Mouse (Mus musculus): ENCODE measurements around the gene Cdc20b. TPM values are rescaled to one million over a fixed set of nuclear protein-coding genes. Genes with fewer than 3 reads are reported as not detected.

Gene Cdc20b
- polyA plus RNA-seq, 1 experiment = not detected

- Histone ChIP-seq H3K4me3 (ENCODE audit: insufficient read depth, low read depth, low read length) (no peak overlapping the region), H3K27ac (replicated peaks; ENCODE audit: low read depth, low read length) (no peak overlapping the region), H3K4me1 (ENCODE audit: control insufficient read depth, insufficient read depth, insufficient read length, low read length) (no peaks in the 10 kb centered on the region)
These were observed 66.9 kb downstream of the Cdc20b start for GRCm38 (mm10) chr13:113101804-113102203.

DNA sequence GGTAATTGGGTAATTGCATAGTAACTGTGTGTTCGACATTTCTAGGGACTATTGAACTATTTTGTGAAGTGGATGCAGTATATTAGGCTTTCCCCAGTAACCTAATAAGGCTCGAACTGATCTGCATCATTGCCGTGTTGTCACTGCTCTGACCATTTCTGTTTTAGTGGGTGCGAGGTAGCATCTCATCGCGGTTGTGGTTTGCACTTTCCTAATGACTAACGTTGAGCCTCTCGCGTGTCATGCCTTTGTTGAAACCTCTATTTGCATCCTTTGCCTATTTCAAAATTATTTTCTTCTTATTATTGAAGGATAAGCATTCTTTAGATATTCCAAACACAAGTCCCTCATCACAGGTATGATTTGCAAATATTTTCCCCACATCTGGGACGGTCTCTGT is 69.8 kb downstream of the Cdc20b start:
- H3K4me3 ChIP-seq (ENCODE audit: insufficient read depth, low read depth, low read length) = no peak overlapping the region
- H3K4me1 ChIP-seq (ENCODE audit: control insufficient read depth, insufficient read depth, insufficient read length, low read length) = no peaks in the 10 kb centered on the region
- H3K27ac ChIP-seq (replicated peaks; ENCODE audit: low read depth, low read length) = no peak overlapping the region

DNA sequence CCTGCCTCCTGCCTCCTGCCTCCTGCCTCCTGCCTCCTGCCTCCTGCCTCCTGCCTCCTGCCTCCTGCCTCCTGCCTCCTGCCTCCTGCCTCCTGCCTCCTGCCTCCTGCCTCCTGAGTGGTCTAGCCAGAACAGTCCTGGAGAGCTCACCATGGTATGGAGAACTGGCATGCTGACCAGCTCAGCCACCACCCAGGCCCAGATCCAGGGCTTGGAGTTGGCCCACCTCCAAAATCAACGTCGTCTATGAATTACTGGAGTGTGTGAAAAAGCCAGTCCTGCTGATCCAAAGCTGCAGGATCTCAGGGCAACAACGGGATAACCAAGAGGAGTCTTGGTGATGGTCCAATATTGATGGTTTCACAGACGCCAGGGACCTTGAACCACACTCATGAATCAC is 84.1 kb downstream of the Cdc20b start:
- Histone ChIP-seq H3K4me1 (ENCODE audit: control insufficient read depth, insufficient read depth, insufficient read length, low read length) (no peaks in the 10 kb centered on the region), H3K4me3 (ENCODE audit: insufficient read depth, low read depth, low read length) (no peak overlapping the region), H3K27ac (replicated peaks; ENCODE audit: low read depth, low read length) (no peak overlapping the region)

- Histone ChIP-seq H3K4me1 (ENCODE audit: control insufficient read depth, insufficient read depth, insufficient read length, low read length) (no peaks in the 10 kb centered on the region), H3K27ac (replicated peaks; ENCODE audit: low read depth, low read length) (no peak overlapping the region), H3K4me3 (ENCODE audit: insufficient read depth, low read depth, low read length) (no peak overlapping the region)
These were observed 85.7 kb downstream of the Cdc20b start for GRCm38 (mm10) chr13:113120324-113121237.

GRCm38 (mm10) chr13:113121326-113121725 is 86.4 kb downstream of the Cdc20b start:
- Histone ChIP-seq H3K4me1 (ENCODE audit: control insufficient read depth, insufficient read depth, insufficient read length, low read length) (no peaks in the 10 kb centered on the region), H3K27ac (replicated peaks; ENCODE audit: low read depth, low read length) (no peak overlapping the region), H3K4me3 (ENCODE audit: insufficient read depth, low read depth, low read length) (no peak overlapping the region)

DNA sequence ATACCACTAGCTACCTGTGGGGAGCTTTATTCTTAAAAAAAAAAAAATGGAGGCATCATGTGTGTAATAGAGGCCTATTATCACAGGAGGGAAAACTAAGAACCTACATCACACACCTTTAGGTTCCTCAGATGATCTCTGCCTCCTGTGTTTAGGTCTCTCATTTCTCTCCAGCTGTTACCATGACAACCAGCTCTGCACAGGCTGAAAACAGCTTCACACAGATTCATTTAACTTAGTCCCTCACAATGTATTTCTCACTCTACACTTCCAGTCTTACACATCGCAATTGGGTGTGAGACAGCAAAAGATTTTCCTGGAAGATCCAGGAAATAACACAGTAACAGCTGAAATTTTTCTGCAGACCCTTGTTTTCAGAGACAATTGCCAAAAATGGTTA is 95.1 kb downstream of the Cdc20b start:
- H3K27ac ChIP-seq (replicated peaks; ENCODE audit: low read depth, low read length) = no peak overlapping the region
- H3K4me3 ChIP-seq (ENCODE audit: insufficient read depth, low read depth, low read length) = no peak overlapping the region
- H3K4me1 ChIP-seq (ENCODE audit: control insufficient read depth, insufficient read depth, insufficient read length, low read length) = no peaks in the 10 kb centered on the region

GRCm38 (mm10) chr13:113139597-113139996 is 104.7 kb downstream of the Cdc20b start:
- H3K27ac ChIP-seq (replicated peaks; ENCODE audit: low read depth, low read length) = no peak overlapping the region
- H3K4me1 ChIP-seq (ENCODE audit: control insufficient read depth, insufficient read depth, insufficient read length, low read length) = no peaks in the 10 kb centered on the region
- no peak overlapping the region for H3K4me3 ChIP-seq (ENCODE audit: insufficient read depth, low read depth, low read length)

Other genes starting within 250 kb of the Cdc20b start
- gene Plpp1, start 234.3 kb upstream of the Cdc20b start, polyA plus RNA-seq (2012; ENCODE audit: insufficient read depth, insufficient read length, missing spikeins) = 10.1 and 15.5 TPM in 2 replicates
- gene Mtrex, start 107.7 kb upstream of the Cdc20b start, polyA plus RNA-seq (2012; ENCODE audit: insufficient read depth, insufficient read length, missing spikeins) = 20.5 and 24.0 TPM in 2 replicates
- 7.3 and 8.1 TPM in 2 replicates for gene Dhx29, start 107.7 kb upstream of the Cdc20b start, polyA plus RNA-seq (2012; ENCODE audit: insufficient read depth, insufficient read length, missing spikeins)
- 0.95 TPM in 1 of 2 replicates, not detected in the other for gene Ccno, start 47.3 kb upstream of the Cdc20b start, polyA plus RNA-seq (2012; ENCODE audit: insufficient read depth, insufficient read length, missing spikeins)
- not detected in 2 replicates for gene Mcidas, start 41.3 kb upstream of the Cdc20b start, polyA plus RNA-seq (2012; ENCODE audit: insufficient read depth, insufficient read length, missing spikeins)
- 143 and 181 TPM in 2 replicates for gene Gpx8, start 11.3 kb downstream of the Cdc20b start, polyA plus RNA-seq (2012; ENCODE audit: insufficient read depth, insufficient read length, missing spikeins)
- not detected in 2 replicates for gene Gzma, start 65.9 kb downstream of the Cdc20b start, polyA plus RNA-seq (2012; ENCODE audit: insufficient read depth, insufficient read length, missing spikeins)
- gene Esm1, start 174.5 kb downstream of the Cdc20b start, polyA plus RNA-seq (2012; ENCODE audit: insufficient read depth, insufficient read length, missing spikeins) = not detected in 2 replicates
- gene Gzmk, start 190.8 kb downstream of the Cdc20b start, polyA plus RNA-seq (2012; ENCODE audit: insufficient read depth, insufficient read length, missing spikeins) = not detected in 2 replicates

All from brown adipose tissue, adult 24 weeks (tissue).